Mouse (Mus musculus): ENCODE data around the gene Stx19.

Gene Stx19

DNA sequence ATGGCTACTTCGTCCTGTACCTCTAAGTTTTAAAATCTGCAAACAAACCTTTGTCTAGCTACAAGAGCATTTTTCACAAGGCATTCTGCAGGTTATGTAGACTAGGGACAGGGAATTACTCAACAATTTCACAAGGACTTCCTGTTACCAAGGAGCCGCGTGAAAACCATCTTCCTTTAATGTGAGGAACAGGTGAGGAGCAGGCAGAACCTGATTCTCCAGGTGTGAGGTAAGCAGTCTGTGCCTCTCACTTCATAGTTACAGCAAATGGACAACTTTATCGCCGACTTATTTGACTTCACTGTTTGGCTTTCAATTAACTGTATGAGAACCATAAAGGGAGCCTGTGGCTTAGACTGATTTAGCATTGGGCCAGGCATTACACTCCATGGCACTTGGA, at the start of gene Stx19:
Gene Stx19 (plus strand): TSS at position 186 of the 400 bp plus-strand sequence.
- in situ Hi-C loops (cut with MboI; ENCODE audit: low sequenced_read_pairs), result no loop called here

DNA sequence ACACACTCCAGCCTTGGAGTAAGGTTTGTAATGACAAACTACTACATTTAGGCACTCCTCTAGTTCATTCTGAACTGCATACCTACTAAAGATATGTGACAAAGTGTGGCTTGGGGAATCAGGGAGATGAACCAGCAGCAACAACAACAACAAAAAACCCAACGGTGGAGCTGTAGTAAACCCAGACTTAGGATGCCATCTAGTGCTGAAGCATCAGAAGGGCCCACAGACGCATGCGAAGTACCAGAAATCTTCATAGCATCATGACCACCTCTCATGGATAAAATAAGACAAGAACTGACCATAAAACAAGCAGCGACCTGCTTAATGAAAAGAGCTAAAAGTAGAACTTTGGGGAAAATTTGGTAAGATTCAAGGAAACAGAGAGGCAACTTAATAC, 41.0 kb upstream of the Stx19 start:
- in situ Hi-C loops (cut with MboI; ENCODE audit: low sequenced_read_pairs), result no loop called here

DNA sequence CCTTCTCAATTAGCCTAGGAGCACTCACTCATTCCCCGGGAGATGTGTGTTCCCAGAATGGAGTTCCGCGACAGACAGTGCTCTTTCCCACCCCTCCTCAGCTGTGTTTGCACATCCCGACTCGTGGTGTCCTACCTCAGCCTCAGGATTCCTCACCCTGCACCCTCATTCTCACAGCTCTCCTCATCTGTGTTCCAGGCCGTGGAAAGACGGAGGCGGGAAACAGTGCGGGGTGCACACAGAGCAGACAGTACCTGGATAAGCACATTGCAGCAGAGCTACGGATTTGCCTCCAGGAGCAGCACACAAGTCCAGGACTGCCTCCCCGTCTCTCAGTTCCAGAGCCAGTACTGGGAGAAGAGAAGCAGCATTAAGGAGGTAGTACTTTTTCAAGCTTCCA, 38.4 kb upstream of the Stx19 start:
- in situ Hi-C loops (cut with MboI; ENCODE audit: low sequenced_read_pairs), result no loop called here

DNA sequence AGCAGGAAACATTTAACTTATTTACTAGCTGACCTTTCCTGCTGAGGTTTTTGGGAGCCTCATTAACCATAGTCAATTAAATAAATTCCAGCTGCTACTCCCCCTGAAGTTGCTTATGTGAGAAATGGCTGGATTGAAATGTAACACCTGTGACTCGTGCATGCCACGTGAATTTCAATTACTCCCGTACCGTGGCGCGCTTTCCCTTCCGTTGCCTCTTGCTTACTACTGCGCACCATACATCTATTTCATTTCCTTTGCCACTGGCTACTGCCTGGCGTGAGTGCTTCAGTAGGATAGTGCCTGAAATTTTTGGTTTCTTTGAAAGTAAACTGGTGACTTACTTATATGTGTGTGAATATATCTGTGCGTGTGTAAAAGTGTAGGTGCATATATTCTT, 36.2 kb upstream of the Stx19 start:
- in situ Hi-C loops (cut with MboI; ENCODE audit: low sequenced_read_pairs), result no loop called here

DNA sequence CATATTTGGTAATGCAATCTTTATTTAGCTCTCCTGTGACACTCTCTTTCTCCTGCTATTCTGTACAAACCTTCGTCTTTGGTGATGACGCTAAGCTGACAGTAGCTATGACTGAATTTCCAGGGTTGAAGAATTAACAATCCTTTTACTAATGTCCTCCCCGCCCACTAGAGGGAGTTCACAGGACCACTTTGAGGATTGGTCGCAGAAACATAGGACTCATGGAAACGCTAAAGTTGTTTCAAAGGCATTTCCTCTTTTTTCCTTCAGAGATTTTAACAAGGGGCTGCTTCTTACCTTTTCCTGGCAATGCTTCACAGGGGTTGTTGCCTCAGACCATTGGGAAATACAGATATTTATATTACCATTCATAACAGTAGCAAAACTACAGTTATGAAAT, 32.2 kb upstream of the Stx19 start:
- in situ Hi-C loops (cut with MboI; ENCODE audit: low sequenced_read_pairs), result no loop called here

DNA sequence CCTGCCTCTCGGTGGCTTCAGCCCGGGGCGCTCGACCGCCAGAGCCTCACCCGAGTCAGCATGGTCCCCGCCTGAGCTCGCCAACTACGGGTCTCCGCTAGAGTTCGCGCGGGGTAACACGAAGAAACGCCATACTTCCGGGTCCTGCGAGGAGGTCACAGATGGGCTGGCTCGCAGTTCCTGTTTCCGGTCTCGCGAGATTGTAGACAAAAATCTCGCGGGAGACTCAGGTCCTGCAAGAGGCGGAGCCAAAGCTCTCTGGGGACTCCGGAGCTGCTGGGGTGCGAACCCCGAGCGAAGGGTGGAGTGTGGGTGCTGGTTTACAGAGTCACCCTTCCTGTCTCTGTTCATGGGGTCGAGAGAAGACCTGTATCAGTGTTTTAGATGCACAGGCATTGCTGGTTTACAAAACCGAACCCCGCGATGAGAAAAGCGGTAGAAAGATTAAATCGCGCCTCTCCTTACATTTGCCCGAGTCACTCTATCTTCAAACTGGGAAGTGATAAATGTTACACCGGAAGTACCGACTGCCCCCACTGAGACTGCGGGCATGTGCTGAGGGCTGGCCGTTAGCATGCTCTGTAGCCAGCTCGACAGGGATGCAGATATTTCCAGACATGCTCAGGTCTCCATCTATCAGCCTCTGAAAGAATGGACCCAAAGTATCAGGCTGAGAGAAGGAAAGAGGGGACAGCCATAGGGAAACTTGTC, 27.7 kb upstream of the Stx19 start, which contains the start of gene Nsun3:
Gene Nsun3 (minus strand): TSS at position 198 of the 711 bp plus-strand sequence.
- in situ Hi-C loops (cut with MboI; ENCODE audit: low sequenced_read_pairs), result no loop called here

DNA sequence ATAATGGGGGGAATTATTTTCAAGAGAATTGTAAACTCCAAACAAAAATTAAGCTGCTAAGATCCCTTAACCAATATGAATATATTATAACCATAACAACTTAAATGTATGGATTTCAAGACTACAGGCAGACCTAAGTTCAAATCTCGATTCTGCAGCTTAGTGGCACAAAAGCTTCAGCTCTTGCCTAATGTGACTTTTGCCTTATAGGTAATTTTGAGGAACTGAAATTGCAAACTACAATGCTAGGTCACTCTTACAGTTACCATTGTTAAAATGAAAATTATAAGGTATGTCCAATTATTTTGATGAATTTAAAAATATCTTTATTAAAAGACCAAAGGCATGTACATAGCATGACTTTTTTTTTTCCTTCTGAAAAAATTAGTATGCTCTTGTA, 17.9 kb upstream of the Stx19 start:
- in situ Hi-C loops (cut with MboI; ENCODE audit: low sequenced_read_pairs), result no loop called here

DNA sequence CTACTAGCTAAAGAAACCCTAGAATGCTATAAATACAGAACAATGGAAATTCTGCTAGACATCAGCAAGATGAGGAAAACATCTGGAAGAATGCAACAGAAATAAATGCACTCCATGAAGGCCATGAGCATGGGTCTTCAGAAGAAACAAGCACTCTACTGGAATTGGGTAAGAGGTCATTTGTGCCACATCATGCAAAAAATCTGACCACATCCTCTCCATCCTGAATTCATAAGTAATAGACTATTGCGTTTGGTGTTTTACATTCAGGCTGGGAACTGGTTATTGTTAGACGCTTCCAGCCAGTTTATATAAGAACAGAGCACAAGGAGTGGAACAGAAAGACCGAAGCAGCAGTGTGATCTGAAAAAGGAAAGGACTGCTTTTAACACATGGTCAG, 15.7 kb upstream of the Stx19 start:
- in situ Hi-C loops (cut with MboI; ENCODE audit: low sequenced_read_pairs), result no loop called here

DNA sequence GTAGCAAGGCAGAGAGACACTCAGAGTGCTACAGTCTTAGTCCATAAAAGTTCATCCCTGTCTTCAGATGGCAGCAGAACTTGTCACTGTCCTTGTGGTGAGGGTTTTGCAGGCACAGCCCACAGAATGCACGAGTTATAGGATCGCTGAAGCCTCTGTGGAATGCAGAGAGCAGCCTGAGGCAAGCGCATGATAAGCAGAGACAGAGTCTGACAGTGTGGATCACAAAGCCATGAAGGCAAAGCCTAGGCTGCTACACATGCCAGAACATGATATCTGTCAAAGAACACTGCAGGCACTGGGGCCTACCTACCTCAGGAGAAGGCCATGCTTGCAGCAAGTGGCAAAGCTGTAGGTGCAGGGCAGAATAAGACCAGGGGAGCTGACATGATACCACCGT, 15.1 kb upstream of the Stx19 start:
- in situ Hi-C loops (cut with MboI; ENCODE audit: low sequenced_read_pairs), result no loop called here

DNA sequence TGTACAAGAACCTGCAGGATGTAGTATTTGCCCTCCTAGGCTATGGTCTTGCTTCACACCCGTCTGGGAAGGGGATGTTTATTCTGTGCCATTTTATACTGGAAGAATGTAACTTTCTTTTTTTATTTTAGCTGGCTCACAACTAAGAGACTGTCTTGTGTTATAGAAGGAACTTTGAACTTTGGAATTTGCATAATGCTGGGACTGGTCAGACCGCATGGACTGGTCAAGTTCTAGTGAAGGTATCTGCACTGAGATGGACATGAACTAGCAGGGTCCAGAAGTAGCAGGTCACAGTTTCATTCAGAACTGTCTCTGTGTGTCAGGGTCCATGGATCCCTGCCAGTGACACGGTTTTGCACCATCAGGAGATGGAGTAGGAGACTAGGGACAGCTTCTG, 14.6 kb upstream of the Stx19 start:
- in situ Hi-C loops (cut with MboI; ENCODE audit: low sequenced_read_pairs), result no loop called here

DNA sequence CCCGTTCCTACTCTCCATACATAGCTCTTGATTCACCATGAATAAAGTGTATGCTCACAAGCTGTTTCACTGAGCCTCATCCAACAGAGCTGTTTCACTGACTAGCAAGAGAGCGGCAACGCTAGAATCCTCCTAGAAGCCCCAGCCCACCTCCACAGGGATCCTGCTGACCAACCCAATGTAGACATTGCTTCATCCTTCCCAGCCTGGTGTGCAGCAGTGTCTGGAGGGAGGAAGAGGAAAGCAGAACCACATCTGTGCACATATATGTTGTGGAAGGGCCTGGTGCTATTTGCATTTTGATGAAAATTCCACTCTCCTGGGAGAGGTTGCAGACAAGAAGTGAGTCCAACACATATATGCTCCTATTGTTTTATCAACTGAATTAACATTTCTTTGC, 9.9 kb upstream of the Stx19 start:
- in situ Hi-C loops (cut with MboI; ENCODE audit: low sequenced_read_pairs), result no loop called here

DNA sequence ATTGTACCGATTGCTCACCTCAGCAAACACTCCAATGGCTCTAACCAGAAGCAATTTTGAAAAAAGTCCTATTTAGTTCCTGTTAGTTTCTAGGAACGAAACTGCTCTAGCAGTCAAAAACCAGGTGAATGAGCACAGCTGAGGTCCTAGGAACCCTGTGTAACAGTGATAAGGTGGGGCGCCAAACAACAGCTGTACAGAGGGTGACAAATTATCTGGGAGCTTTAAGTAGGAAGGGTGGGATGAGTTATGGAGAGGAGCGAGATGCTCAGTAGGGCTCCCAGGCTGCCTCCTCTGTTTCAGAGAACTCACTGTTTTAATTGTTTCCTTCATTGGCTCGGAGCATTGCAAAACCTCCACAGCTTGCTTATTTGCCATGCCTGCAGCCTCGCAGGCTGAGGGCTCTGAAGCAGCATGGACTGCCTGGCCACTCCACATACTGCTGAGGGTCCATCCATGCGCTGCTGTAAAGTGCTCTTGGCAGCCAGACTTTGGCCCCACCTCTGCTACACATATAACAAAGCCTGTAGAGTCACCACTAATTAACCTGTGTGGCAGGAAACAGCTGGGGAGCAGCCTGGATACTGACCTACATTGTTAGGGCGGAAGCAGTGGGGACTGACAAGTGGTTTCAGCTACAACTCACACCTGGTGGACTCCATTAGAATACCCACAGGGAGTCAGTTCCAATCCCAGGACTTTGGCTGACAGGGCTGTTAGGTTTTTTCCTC, 7.1 kb upstream of the Stx19 start:
- in situ Hi-C loops (cut with MboI; ENCODE audit: low sequenced_read_pairs), result no loop called here

DNA sequence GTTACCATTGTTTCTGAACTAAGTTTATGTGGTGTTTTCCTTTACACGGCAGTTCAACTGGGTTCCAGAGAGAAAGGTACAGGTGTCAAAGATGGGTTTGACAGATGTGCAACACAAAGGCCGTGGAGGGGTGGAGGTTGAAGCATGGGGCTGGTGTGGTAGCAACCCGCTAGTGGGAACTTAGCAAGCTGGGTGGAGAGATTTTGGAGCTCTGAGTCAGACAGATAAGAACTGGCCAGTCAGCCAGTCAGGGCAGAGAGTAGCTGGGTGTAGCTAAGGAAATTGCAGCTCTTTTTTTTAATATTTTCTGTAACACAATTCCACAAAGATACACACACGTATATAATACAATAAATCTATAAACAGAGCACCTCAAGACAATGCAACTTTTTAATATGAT, 3.6 kb upstream of the Stx19 start:
- in situ Hi-C loops (cut with MboI; ENCODE audit: low sequenced_read_pairs), result no loop called here

DNA sequence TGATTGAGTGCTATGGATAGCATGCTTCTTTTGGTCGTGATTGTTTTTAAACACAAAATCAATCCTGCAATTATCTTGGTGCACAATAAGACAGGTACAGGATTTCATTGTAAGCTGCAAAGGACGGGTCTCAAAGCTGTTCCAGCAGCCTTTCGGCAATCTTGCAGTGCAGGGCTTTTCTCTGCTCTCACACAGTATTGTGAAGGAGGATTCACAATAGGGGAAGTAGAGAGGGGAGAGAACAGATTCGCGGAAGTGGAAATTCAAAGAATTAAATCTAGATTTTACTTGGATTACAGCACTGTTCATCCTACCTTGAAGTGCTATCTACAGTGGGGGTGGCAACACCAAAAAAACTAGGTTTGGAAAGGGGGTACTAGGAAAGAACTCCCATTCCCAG, 686 bp upstream of the Stx19 start:
- in situ Hi-C loops (cut with MboI; ENCODE audit: low sequenced_read_pairs), result no loop called here

DNA sequence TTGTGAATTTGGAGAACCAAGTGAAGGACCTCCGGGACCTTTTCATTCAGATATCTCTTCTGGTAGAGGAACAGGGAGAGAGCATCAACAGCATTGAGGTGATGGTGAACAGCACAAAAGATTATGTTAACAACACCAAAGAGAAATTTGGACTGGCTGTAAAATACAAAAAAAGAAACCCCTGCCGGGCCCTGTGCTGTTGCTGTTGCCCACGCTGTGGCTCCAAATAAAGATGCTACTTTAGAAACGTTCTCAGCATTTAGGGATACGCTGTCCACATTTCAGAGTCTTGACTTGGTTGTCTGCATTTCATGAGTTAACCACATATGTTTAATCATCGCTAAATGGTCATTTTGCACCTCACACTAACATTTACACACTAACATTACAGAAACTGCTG, 8.0 kb downstream of the Stx19 start:
- in situ Hi-C loops (cut with MboI; ENCODE audit: low sequenced_read_pairs), result no loop called here

DNA sequence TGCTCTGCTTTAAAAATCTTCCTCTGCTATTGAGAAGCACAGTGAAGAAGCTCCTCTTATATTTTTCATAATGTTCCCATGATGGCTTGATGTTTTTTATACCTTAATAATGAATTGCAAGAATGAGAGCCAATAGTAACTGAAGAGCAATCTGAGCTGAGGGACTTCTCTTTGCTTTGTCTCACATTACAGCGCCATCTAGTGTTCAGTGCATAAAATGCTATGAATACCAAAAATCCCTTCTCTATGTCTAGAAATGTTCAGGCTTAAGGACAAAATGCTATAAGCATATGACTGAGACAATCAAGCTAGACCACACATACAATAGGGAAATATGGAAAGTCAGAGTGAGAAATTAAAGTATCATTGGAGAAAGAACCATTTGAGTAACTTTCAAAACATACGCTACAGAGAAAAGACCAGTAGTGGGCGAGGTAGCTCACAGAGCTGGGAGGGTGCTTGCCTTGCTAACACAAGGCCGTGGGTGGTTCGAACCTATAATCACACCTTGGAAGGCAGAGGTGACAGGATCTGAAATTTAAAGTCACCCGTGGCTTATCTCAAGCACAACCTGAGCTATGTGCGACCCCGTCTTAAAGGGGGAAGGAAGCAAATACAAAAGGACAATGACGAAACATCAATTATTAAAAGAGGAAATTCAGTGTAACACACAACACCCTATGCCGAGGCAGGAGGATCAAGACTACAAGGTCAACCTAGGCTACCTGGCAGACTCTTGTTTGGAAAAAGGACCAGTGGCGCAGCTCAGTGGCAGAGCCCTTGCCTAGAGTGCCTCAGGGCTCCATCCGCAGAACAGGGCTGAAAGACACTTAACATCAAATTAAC, 11.9 kb downstream of the Stx19 start:
- in situ Hi-C loops (cut with MboI; ENCODE audit: low sequenced_read_pairs), result no loop called here

DNA sequence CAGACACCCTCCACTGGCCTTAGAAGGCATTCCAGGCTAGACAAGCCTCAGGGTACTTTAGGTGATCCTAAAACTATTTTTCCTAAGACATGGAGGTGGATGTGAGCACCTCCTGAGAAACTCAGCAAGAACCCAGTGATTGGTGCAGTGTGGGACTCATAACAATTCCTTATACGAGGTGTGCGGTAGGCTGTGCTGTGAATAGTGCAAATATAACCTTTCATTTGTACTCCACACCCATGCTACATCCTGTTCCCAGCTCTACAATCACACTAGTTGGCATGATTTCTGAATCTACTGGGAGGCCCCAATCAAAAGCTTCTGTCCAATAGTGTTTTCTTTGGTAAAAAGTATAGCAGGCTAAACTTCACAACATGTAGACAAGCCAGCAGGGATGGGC, 17.6 kb downstream of the Stx19 start:
- in situ Hi-C loops (cut with MboI; ENCODE audit: low sequenced_read_pairs), result no loop called here

DNA sequence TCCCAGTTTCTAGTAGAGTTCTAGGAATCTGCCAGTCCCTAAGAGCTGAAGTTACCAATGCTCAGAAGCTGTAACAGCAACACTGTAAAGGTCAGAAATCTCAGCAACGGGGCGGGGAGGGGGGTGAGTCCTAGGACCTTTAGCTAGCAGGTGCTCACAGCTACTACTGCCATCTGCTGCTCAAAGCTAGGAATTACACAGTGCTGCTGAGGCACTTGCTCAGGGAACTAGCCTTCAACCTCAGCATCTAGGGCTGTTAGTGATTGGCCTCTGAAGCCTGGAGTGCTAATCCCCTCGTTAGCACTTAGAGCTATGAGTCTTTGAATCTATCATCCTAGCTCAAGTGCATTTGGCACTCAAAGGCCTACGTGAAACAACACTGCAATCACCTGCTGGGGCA, 18.0 kb downstream of the Stx19 start:
- in situ Hi-C loops (cut with MboI; ENCODE audit: low sequenced_read_pairs), result no loop called here

DNA sequence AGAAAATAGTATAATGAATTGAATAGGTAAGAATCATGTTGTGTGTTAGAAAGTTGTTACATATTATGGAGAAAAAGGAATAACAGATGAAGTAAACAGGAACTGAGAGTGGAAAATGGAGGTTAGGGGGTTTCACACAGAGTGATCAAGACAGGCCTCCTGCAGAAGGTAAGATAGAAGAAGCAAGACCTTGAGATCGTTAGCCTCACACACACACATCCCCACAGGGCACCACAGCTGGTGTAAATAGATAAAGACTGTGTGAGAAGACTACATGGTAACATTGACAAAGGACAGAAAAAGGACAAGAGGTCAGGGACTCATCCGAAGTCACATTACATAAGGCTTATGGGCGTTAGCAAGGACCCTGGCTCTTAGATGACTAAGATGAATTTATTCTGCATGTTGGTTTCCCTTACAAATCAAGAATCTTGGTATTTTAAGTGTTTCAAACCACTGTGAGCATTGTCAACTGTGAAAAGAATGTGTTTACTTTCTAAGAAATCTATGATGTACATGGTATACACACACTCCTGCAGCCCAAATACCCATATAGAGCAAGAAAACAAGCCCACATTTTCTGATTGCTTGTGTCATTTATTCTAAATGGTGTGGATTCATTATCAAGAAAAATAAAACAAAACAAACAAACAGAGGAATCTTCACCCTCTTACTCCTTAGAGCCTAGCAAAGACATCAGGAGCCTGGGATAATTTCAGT, 19.7 kb downstream of the Stx19 start:
- in situ Hi-C loops (cut with MboI; ENCODE audit: low sequenced_read_pairs), result no loop called here

DNA sequence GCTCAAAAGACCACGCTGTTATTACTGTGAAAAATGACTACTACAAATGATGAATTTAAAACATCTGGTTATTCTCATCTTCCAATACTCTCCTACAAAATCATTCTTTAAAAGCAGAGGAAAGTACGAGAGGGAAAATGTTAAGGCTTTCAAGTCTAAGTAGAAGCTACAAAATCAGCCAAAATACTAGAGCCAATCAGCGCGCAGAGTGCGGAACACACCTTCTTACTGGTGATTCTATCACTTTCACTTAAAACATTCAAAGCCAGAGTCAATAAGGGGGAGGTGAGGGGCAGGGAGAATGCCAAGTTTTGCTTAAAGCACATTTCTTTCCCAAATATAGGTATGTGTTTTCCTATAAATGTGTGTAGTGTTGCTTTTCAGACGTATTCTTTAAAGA, 30.9 kb downstream of the Stx19 start:
- in situ Hi-C loops (cut with MboI; ENCODE audit: low sequenced_read_pairs), result no loop called here

Data from CH12F3 (cell line).